Mouse (Mus musculus) lung, postnatal 14 days (tissue): ENCODE data around the gene Cxcl14.

Experiments
- DNase-seq: peaks from one replicate; pipeline ENCODE4 v3.0.0; 2021

The Cxcl14 gene

DNA sequence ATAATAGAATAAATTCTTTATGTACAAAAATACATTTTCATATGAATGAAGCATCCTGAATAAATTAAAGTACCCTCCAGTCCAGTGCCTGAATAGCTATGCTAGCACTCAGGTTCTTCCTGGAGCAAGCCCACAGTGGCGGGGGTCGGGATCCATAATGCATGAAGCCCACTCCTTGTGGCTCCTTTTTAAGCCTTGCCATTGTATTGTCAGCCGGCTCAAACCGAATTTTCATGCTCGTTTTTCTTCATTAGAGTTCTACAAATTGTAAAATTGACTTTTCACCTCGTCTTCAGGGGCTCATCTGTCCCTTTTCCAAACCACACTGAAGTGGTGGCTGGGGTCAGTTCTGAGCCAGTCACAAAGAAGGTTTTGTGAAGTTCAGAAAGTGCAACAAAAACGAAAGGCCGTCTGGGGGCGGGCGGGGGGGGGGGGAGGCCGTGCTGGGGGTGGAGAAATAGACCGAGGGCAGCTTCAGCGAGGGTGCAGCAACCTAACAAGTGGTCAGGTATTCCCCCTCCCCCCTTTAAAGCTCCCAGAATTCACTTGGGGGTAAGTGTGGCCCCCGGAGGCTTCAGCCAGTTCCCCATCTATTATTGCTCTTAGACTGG lies 45.7 kb downstream of the Cxcl14 start:
- DNase-seq: no peak

DNA sequence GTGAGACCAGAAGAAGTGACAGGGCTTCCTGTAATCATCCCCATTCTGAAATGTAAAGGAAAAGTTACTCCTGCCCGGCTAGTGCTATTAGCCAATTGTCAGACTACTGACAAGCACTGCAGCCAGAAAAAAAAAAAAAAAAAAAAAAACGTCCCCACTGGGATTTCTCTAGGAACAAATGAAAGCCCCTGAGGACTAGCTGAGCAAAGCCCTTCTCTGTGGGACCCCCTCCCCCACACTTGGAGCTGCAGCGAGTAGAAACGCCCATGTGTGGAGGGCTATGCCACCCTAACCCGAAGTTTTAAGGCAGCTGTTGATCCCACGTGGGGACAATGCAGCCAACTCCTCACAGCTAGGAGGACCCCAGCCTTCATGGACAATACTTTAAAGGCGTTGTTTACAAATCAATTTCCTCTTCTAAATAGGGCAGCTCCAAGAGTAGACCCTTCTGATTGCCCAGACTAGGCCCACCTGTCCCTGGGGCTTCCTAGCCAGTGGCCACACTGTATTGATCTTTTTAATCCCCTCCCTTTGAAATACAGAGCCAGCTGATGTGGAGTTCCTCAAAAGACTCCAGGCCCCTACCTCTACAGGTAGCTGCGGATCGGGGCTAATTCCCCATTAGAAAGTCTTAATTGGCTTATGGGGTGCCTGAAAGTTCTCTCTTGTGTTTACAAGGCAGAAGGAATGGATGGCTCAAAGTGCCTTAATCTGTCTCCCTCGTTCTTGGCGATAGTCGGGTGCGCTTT lies 46.6 kb downstream of the Cxcl14 start:
- DNase-seq: no peak

DNA sequence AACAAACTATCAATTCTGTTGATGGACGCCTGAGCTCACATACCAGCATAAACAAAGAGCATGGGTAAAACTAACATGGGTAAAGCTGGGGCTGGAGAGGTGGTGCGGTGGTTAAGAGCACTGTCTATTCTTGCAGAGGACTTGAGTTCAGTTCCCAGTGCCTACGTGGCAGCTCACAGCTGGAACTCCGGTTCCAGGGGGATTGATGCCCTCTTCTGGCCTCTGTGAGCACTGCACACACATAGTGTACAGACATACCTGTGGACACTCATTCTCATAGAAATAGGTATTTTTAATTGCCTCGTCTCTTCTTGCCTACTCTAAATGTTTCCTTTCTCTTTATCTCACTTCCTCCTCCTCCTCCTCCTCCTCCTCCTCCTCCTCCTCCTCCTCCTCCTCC lies 53.2 kb downstream of the Cxcl14 start:
- DNase-seq: no peak

DNA sequence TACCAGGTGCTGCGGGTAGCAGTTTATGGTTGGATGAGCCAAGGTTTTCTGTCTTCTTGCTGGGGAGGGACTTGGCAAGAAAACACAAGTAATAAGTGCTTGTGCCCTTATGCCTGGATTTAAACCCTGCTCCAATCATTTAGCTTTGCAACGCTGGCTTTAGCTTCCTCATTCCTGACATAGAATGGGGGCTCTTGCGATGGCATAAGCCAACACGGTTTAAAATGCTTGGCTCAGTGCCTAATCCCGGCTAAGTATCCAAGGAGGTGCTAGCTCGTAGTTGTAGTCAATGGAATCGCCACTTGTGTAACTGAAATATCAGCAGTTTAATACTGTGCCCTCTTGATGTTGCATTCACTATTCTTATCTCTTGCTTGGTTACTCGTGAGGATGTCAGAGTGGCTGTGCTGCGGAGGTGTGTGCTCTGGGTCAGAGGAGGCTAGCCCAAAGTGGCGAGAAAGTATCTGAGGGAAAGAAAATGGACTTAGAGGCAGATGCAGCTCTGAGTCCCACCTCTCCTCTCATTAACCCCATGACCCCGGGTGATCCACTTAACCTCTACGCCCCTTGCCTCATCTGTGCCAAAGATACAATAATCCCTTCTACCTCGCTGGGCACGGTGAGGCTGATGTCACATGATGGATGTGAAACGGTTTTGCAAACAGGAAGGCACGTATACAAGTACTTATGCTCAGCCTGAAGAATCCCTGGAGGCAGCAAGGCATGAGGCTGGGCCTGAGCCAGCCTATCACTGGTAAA lies 56.2 kb downstream of the Cxcl14 start:
- no peak for DNase-seq
